In genomic region chr6:121210149-121210925, GRCm38 (mm10) we compare ENCODE assay signal across 9 mouse cellular contexts. TPM values are rescaled to one million over a fixed set of nuclear protein-coding genes. Genes with fewer than 3 reads are reported as not detected.
DNase-seq lines count a peak whose midpoint lies in the region; ATAC-seq lines count a peak whose summit lies in the region.
"Had no signal": no experiment of that assay in that cellular context is flagged by ENCODE, and none has a peak within 500 bp of the region (broad histone marks: within the 10 kb centered on the region; RNA-seq: fewer than 3 reads in every experiment).

Gene Tuba8, plus strand, starts transcription at chr6:121210696.

- peak within 1 kb of the TSS; percentile 32 for H3K4me3 ChIP-seq in embryonic facial prominence, embryonic 12.5 days
- peak within 1 kb of the TSS; percentile 44 for H3K4me3 ChIP-seq in intestine, embryonic 16.5 days (ENCODE audit: low read length)

- peak; percentile 44; the same call in 1 of the 2 replicates for ATAC-seq in embryonic facial prominence, embryonic 12.5 days (ENCODE audit: insufficient number of reproducible peaks, insufficient read depth, low FRiP score, low TSS enrichment)
- ATAC-seq in intestine, embryonic 16.5 days, result peak; percentile 69
- ATAC-seq in megakaryocyte-erythroid progenitor cell, adult 5-6 weeks (replicated peaks; ENCODE audit: low FRiP score, low TSS enrichment, poor library complexity, severe bottlenecking), result peak; percentile 78

- peaks cover 17% of the 10 kb centered on the region; the same call in 1 of the 2 replicates for H3K4me1 ChIP-seq in embryonic facial prominence, embryonic 12.5 days
- H3K4me1 ChIP-seq in intestine, embryonic 16.5 days (ENCODE audit: control insufficient read depth, insufficient read depth, low read length), result peaks cover 15% of the 10 kb centered on the region

- intact Hi-C loops in left cerebral cortex, postnatal 36 days (cut with DNase I), result no loop called here

- DNase-seq in adrenal gland, postnatal 36 days, result peak; percentile 78 to 79
- DNase-seq in heart, adult 11 months, result peak; percentile 98
- peak; percentile 65 to 76 for DNase-seq in left cerebral cortex, postnatal 36 days (ENCODE audit: low spot score in 2 of 2)
- DNase-seq in right cerebral cortex, adult 2 months (ENCODE audit: low spot score in 2 of 2), result peak; percentile 61 to 70
- DNase-seq in yolk sac, embryonic 10.5 days (ENCODE audit: low spot score), result no peak

- H3K9ac ChIP-seq in embryonic facial prominence, embryonic 12.5 days, result 0 out of 2 replicates have a peak within 1 kb of the TSS, but pooled peaks have one; percentile 4
- H3K9ac ChIP-seq in intestine, embryonic 16.5 days (ENCODE audit: low read depth, low read length), result no peak within 1 kb of the TSS

- peak within 1 kb of the TSS; percentile 61 for H3K4me2 ChIP-seq in embryonic facial prominence, embryonic 12.5 days (replicated peaks)
- peak within 1 kb of the TSS; percentile 87 for H3K4me2 ChIP-seq in intestine, embryonic 16.5 days (ENCODE audit: low read depth, low read length)

- no peaks in the 10 kb centered on the region; the same call in 1 of the 2 replicates for H3K9me3 ChIP-seq in embryonic facial prominence, embryonic 12.5 days
- no peaks in the 10 kb centered on the region for H3K9me3 ChIP-seq in intestine, embryonic 16.5 days (ENCODE audit: control insufficient read depth, low read length)

- peaks cover 36% of the 10 kb centered on the region for H3K27me3 ChIP-seq in embryonic facial prominence, embryonic 12.5 days
- H3K27me3 ChIP-seq in intestine, embryonic 16.5 days (replicated peaks; ENCODE audit: control insufficient read depth, insufficient read depth, low read length), result peaks cover 25% of the 10 kb centered on the region

- WGBS in embryonic facial prominence, embryonic 12.5 days, result 6% methylated on average over 26 of the region's 30 CpGs
- WGBS in intestine, embryonic 16.5 days, result 5% methylated on average over 30 of the region's 30 CpGs

- no peak within 1 kb of the TSS for H3K27ac ChIP-seq in embryonic facial prominence, embryonic 12.5 days
- no peak within 1 kb of the TSS for H3K27ac ChIP-seq in intestine, embryonic 16.5 days (ENCODE audit: low read length)
- H3K27ac ChIP-seq: macrophage had no signal

- no peaks in the 10 kb centered on the region for H3K36me3 ChIP-seq in embryonic facial prominence, embryonic 12.5 days
- no peaks in the 10 kb centered on the region for H3K36me3 ChIP-seq in intestine, embryonic 16.5 days (ENCODE audit: control insufficient read depth, insufficient read depth, low read length)

RNA-seq across cellular contexts. Expression of gene Tuba8, which starts in this region (rescaled TPM):
- total RNA-seq in adrenal gland, postnatal 36 days (2021), result 1 to 10 TPM; 8.2 to 9.8 TPM
- 0.18 and 0.23 TPM in 2 replicates for polyA plus RNA-seq in embryonic facial prominence, embryonic 12.5 days (2016; fragmentation: Nextera tagmentation; extraction: Ambion mirVana)
- polyA plus RNA-seq in intestine, embryonic 16.5 days (2015; fragmentation: Nextera tagmentation; extraction: Ambion mirVana), result 0.44 and 0.68 TPM in 2 replicates
- total RNA-seq in left cerebral cortex, postnatal 36 days (2021), result 1 to 10 TPM; 9.6 TPM
- 2.5 and 3.6 TPM in 2 replicates for total RNA-seq in megakaryocyte-erythroid progenitor cell, adult 5-6 weeks (2014; fragmentation: Nextera tagmentation)
- 10.7 and 28.8 TPM in 2 replicates for total RNA-seq in megakaryocyte-erythroid progenitor cell, adult 5-6 weeks (2017)

Comparison
In these comparisons a context has a peak if more than half of its experiments do, and no peak if none do; other contexts are left out.
1. Peak in ATAC-seq, H3K4me3 ChIP-seq, H3K9ac ChIP-seq and H3K4me2 ChIP-seq in embryonic facial prominence, embryonic 12.5 days; RNA of the gene not detected or under 1 TPM.
2. Peak in ATAC-seq, H3K4me3 ChIP-seq and H3K4me2 ChIP-seq in intestine, embryonic 16.5 days; RNA of the gene not detected or under 1 TPM.